Mouse (Mus musculus) C2C12 (cell line): ENCODE data around the gene Tec.

Experiments
- CEBPB ChIP-seq: IDR thresholded peaks from one replicate; pipeline ENCODE4 v1.6.1; 2011; ENCODE audit warnings: low read depth, mild to moderate bottlenecking, control low read depth, moderate library complexity
- CTCF ChIP-seq: IDR thresholded peaks from one replicate; pipeline ENCODE4 v1.5.1; 2011; ENCODE audit not compliant: control insufficient read depth, insufficient read depth, insufficient read length
- FOSL1 ChIP-seq: IDR thresholded peaks from one replicate; pipeline ENCODE4 v1.8.0; 2011; ENCODE audit warnings: mild to moderate bottlenecking, low read length; ENCODE audit not compliant: poor library complexity, insufficient read depth, severe bottlenecking
- MAX ChIP-seq: IDR thresholded peaks from one replicate; pipeline ENCODE4 v1.6.1; 2011; ENCODE audit warnings: mild to moderate bottlenecking, control low read depth
- MYOD1 ChIP-seq: IDR thresholded peaks from one replicate; pipeline ENCODE4 v1.6.1; 2011; ENCODE audit warnings: low read depth; ENCODE audit not compliant: control insufficient read depth, insufficient read length
- MYOG ChIP-seq: IDR thresholded peaks from one replicate; pipeline ENCODE4 v1.6.1; 2011; ENCODE audit not compliant: control insufficient read depth, insufficient read length; ENCODE audit errors: extremely low read depth
- USF1 ChIP-seq: IDR thresholded peaks from one replicate; pipeline ENCODE4 v1.6.1; 2011; ENCODE audit warnings: low read depth, mild to moderate bottlenecking, control low read depth, moderate library complexity

DNA sequence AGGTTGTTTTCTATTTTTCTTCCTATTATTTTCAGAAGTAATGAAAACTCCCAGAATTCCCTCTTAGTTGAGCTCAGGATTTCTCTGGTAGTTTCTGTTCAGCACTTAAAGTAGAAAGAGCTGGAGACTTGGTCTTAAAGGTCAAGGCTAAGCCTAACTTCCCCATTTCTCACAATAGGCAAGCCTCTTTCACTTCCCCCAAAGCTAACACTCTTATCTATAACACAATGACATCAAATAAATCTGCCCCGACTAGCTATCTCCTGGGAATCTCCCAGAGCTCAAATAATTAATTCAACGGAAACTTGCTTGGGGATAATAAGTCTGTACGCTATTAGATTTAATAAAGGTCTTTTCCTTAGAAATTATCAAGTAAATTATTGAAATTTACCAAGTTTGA is 105.3 kb downstream of the Tec start:
- TF ChIP-seq CTCF (no peak), MAX (no peak), MYOG (no peak), USF1 (no peak), CEBPB (no peak), FOSL1 (no peak), MYOD1 (no peak)
